Mouse (Mus musculus) neutrophil, adult 5-6 weeks (primary cell): Measurements from ENCODE around the gene Frzb. TPM values are rescaled to one million over a fixed set of nuclear protein-coding genes. Genes with fewer than 3 reads are reported as not detected.

Experiments
- total RNA-seq: library from RNA; stranded (forward); fragments of 200-1000 nt; gene quantifications from 2 replicates; pipeline ENCODE4 v1.2.3, GENCODE M21; 2017

Frzb gene
- total RNA-seq, 1 experiment from 2014 or later: not detected

Other genes with a start within 250 kb of the Frzb start
- 0.25 TPM in 1 of 2 replicates, not detected in the other for gene Prdx6b, start 155.2 kb downstream of the Frzb start, total RNA-seq
- 64.7 and 67.5 TPM in 2 replicates for gene Dnajc10, start 132.2 kb downstream of the Frzb start, total RNA-seq
- 4.8 and 8.0 TPM in 2 replicates for gene Nckap1, start 133.8 kb upstream of the Frzb start, total RNA-seq
- gene Dusp19, start 169.4 kb upstream of the Frzb start, total RNA-seq: 3.9 and 4.1 TPM in 2 replicates
- 18.9 and 26.6 TPM in 2 replicates for gene Nup35, start 169.6 kb upstream of the Frzb start, total RNA-seq